Mouse (Mus musculus) MEL (cell line): ENCODE data around the gene Nuak2. TPM values are rescaled to one million over a fixed set of nuclear protein-coding genes. Genes with fewer than 3 reads are reported as not detected.

Experiments
- DNase-seq: peaks from one replicate; pipeline ENCODE4 v3.0.0; 2011; ENCODE audit warnings: low read depth, low spot score
- H3K27ac ChIP-seq: 2 replicates; pipeline ENCODE4 v1.5.1; 2012; ENCODE audit warnings: low read depth, mild to moderate bottlenecking, control low read depth, low read length, moderate library complexity; ENCODE audit not compliant: control insufficient read depth
- H3K27me3 ChIP-seq, 2 experiments: fragments of 150-350 bp in 1 of 2; sonication (generic) in 1 of 2; 2 replicates each; pipeline ENCODE4 v1.6.1; 2012; ENCODE audit warnings: low read length in 2 of 2, mild to moderate bottlenecking in 2 of 2, improper control_type of control experiment in 1 of 2, moderate library complexity in 1 of 2; ENCODE audit not compliant: insufficient read depth in 2 of 2, control insufficient read depth in 1 of 2
- H3K36me3 ChIP-seq, 2 experiments: 2 replicates each; pipeline ENCODE4 v1.6.1; 2012 to 2014; ENCODE audit warnings: low read length in 2 of 2, improper control_type of control experiment in 1 of 2, inconsistent platforms in 1 of 2, mild to moderate bottlenecking in 1 of 2; ENCODE audit not compliant: insufficient read depth in 2 of 2, control insufficient read depth in 1 of 2
- H3K4me1 ChIP-seq, 2 experiments: fragments of 150-350 bp in 1 of 2; sonication (generic) in 1 of 2; 2 replicates each; pipeline ENCODE4 v1.6.1; 2012; ENCODE audit warnings: low read length in 2 of 2, improper control_type of control experiment in 1 of 2, mild to moderate bottlenecking in 1 of 2; ENCODE audit not compliant: insufficient read depth in 2 of 2, control insufficient read depth in 1 of 2
- H3K4me3 ChIP-seq, 2 experiments: fragments of 150-350 bp in 1 of 2; sonication (generic) in 1 of 2; 2 replicates each; pipeline ENCODE4 v1.5.1; 2012; ENCODE audit warnings: low read depth in 2 of 2, low read length in 2 of 2, mild to moderate bottlenecking in 2 of 2, moderate library complexity in 2 of 2, control low read depth in 1 of 2, improper control_type of control experiment in 1 of 2; ENCODE audit not compliant: control insufficient read depth in 1 of 2, insufficient read depth in 1 of 2
- H3K79me2 ChIP-seq: 2 replicates; pipeline ENCODE4 v1.6.1; 2012; ENCODE audit warnings: mild to moderate bottlenecking, low read length, moderate library complexity; ENCODE audit not compliant: control insufficient read depth, poor library complexity, insufficient read depth
- H3K9ac ChIP-seq: 2 replicates; pipeline ENCODE4 v1.6.1; 2012; ENCODE audit warnings: low read depth, mild to moderate bottlenecking, control low read depth, low read length, moderate library complexity; ENCODE audit not compliant: control insufficient read depth, poor library complexity, severe bottlenecking
- H3K9me3 ChIP-seq: fragments of 150-350 bp; sonication (generic); replicated peaks from 2 replicates; pipeline ENCODE4 v1.6.1; 2012; ENCODE audit warnings: mild to moderate bottlenecking, low read length, improper control_type of control experiment, moderate library complexity; ENCODE audit not compliant: insufficient read depth
- CTCF ChIP-seq, 3 experiments: IDR thresholded peaks in 2 of 3; conservative IDR thresholded peaks in 1 of 3; 2 replicates each; pipeline ENCODE4 v1.5.1; 2011 to 2012; ENCODE audit warnings: low read length in 3 of 3, low read depth in 2 of 3, mild to moderate bottlenecking in 2 of 3, improper control_type of control experiment in 1 of 3, inconsistent platforms in 1 of 3, mixed read lengths in 1 of 3, moderate library complexity in 1 of 3; ENCODE audit not compliant: control insufficient read depth in 1 of 3, insufficient read depth in 1 of 3, poor library complexity in 1 of 3, severe bottlenecking in 1 of 3
- E2F4 ChIP-seq: IDR thresholded peaks from 2 replicates; pipeline ENCODE4 v1.6.1; 2011; ENCODE audit warnings: low read depth, low read length, improper control_type of control experiment, borderline replicate concordance
- EP300 ChIP-seq, 2 experiments: IDR thresholded peaks; 2 replicates each; pipeline ENCODE4 v1.6.1; 2011; ENCODE audit warnings: improper control_type of control experiment in 2 of 2, low read length in 2 of 2, low read depth in 1 of 2, mild to moderate bottlenecking in 1 of 2
- ETS1 ChIP-seq: IDR thresholded peaks from 2 replicates; pipeline ENCODE4 v1.6.1; 2012; ENCODE audit warnings: low read depth, mild to moderate bottlenecking, inconsistent platforms, low read length, improper control_type of control experiment, moderate library complexity
- GABPA ChIP-seq: IDR thresholded peaks from 2 replicates; pipeline ENCODE4 v1.6.1; 2012; ENCODE audit warnings: low read depth, mild to moderate bottlenecking, inconsistent platforms, low read length, improper control_type of control experiment, moderate library complexity
- GATA1 ChIP-seq: IDR thresholded peaks from 2 replicates; pipeline ENCODE4 v1.6.1; 2011; ENCODE audit warnings: low read depth, low read length, improper control_type of control experiment
- JUND ChIP-seq: IDR thresholded peaks from 2 replicates; pipeline ENCODE4 v1.6.1; 2011; ENCODE audit warnings: low read depth, mild to moderate bottlenecking, improper control_type of control experiment, low read length
- MAFK ChIP-seq: IDR thresholded peaks from 2 replicates; pipeline ENCODE4 v1.6.1; 2011; ENCODE audit warnings: low read depth, mild to moderate bottlenecking, low read length, improper control_type of control experiment, borderline replicate concordance
- MAX ChIP-seq: IDR thresholded peaks from 2 replicates; pipeline ENCODE4 v1.6.1; 2011; ENCODE audit warnings: low read length, improper control_type of control experiment
- MAZ ChIP-seq: IDR thresholded peaks from 2 replicates; pipeline ENCODE4 v1.6.1; 2012; ENCODE audit warnings: low read depth, mild to moderate bottlenecking, inconsistent platforms, low read length, improper control_type of control experiment
- MEF2A ChIP-seq: IDR thresholded peaks from 2 replicates; pipeline ENCODE4 v1.6.1; 2014; ENCODE audit warnings: low read depth, mild to moderate bottlenecking, inconsistent platforms, low read length, improper control_type of control experiment; ENCODE audit not compliant: poor library complexity, insufficient replicate concordance, severe bottlenecking; ENCODE audit errors: extremely low read depth
- MYC ChIP-seq: IDR thresholded peaks from 2 replicates; pipeline ENCODE4 v1.6.1; 2011; ENCODE audit warnings: low read depth, mild to moderate bottlenecking, low read length, improper control_type of control experiment, moderate library complexity
- POLR2A ChIP-seq, 2 experiments: IDR thresholded peaks; 2 replicates each; pipeline ENCODE4 v1.6.1; 2011 to 2012; ENCODE audit warnings: low read length in 2 of 2, mild to moderate bottlenecking in 2 of 2, control low read depth in 1 of 2, improper control_type of control experiment in 1 of 2, low read depth in 1 of 2, moderate library complexity in 1 of 2; ENCODE audit not compliant: control insufficient read depth in 1 of 2, insufficient read depth in 1 of 2, poor library complexity in 1 of 2
- POLR2AphosphoS2 ChIP-seq: IDR thresholded peaks from 2 replicates; pipeline ENCODE4 v1.6.1; 2011; ENCODE audit warnings: low read length, improper control_type of control experiment
- POLR2AphosphoS5 ChIP-seq: IDR thresholded peaks from 2 replicates; pipeline ENCODE4 v1.6.1; 2012; ENCODE audit warnings: low read depth, borderline replicate concordance, mild to moderate bottlenecking, inconsistent platforms, low read length, moderate library complexity, mixed read lengths
- RCOR1 ChIP-seq: IDR thresholded peaks from 2 replicates; pipeline ENCODE4 v1.6.1; 2012; ENCODE audit warnings: low read depth, mild to moderate bottlenecking, inconsistent platforms, low read length, improper control_type of control experiment
- SMC3 ChIP-seq: IDR thresholded peaks from 2 replicates; pipeline ENCODE4 v1.6.1; 2011; ENCODE audit warnings: low read depth, low read length, improper control_type of control experiment
- TBP ChIP-seq: IDR thresholded peaks from 2 replicates; pipeline ENCODE4 v1.8.0; 2011; ENCODE audit warnings: low read depth, low read length, improper control_type of control experiment
- USF1 ChIP-seq: IDR thresholded peaks from 2 replicates; pipeline ENCODE4 v1.6.1; 2014; ENCODE audit warnings: low read depth, mild to moderate bottlenecking, inconsistent platforms, low read length, improper control_type of control experiment, moderate library complexity
- USF2 ChIP-seq, 2 experiments: IDR thresholded peaks; 2 replicates each; pipeline ENCODE4 v1.6.1; 2011 to 2012; ENCODE audit warnings: improper control_type of control experiment in 2 of 2, low read length in 2 of 2, borderline replicate concordance in 1 of 2, inconsistent platforms in 1 of 2, low read depth in 1 of 2, mild to moderate bottlenecking in 1 of 2; ENCODE audit not compliant: insufficient read depth in 1 of 2
- ZNF384 ChIP-seq: IDR thresholded peaks from 2 replicates; pipeline ENCODE4 v1.6.1; 2012; ENCODE audit warnings: low read depth, mild to moderate bottlenecking, inconsistent platforms, low read length, improper control_type of control experiment
- polyA plus RNA-seq, 2 experiments: library from polyadenylated mRNA; stranded (reverse) in 1 of 2; unstranded in 1 of 2; fragments of >175 nt in 1 of 2; fragments of >200 nt in 1 of 2; gene quantifications; 2 replicates each; pipeline versions ENCODE4 v1.2.1 to v1.2.4; 2012; ENCODE audit warnings: low replicate concordance in 2 of 2, low read depth in 1 of 2; ENCODE audit not compliant: insufficient read length in 2 of 2, insufficient read depth in 1 of 2, missing spikeins in 1 of 2
- total RNA-seq: library from RNA; depleted of rRNA; stranded (reverse); fragments of 300-350 nt; gene quantifications from 2 replicates; pipeline ENCODE4 v1.2.3, GENCODE M21; 2012

The Nuak2 gene
- total and polyA plus RNA-seq, 3 experiments = 3.0 to 3.2 TPM; not detected in 1

- peak; percentile 27; the same call in 1 of the 2 replicates for TF ChIP-seq ETS1
- 0 out of 2 replicates have a peak, but pooled peaks have one; percentile 11 for TF ChIP-seq RCOR1
- TF ChIP-seq EP300 (IDR thresholded peaks at IDR 0.05; ENCODE audit: low read depth in 1 of 2, low read length in 2 of 2) = peak in 1 of 2 experiments; percentile 16; a peak in 2 of 4 replicates
- no peak for TF ChIP-seq POLR2AphosphoS2
- Histone ChIP-seq H3K27me3 (no peaks in the 10 kb centered on the region), H3K36me3 (peaks cover 0 to 30% of the 10 kb centered on the region in 2 experiments; a peak in 2 of 4 replicates), H3K79me2 (no peaks in the 10 kb centered on the region), H3K4me1 (peaks cover 23 to 41% of the 10 kb centered on the region in 2 experiments), H3K4me3 (no peak overlapping the region), H3K27ac (no peak overlapping the region), H3K9ac (no peak overlapping the region), H3K9me3 (no peaks in the 10 kb centered on the region)
- peak; percentile 37 for DNase-seq
Measured at GRCm38 (mm10) chr1:132377811-132378210, 61.9 kb downstream of the Nuak2 start.

GRCm38 (mm10) chr1:132380550-132381100 is 64.7 kb downstream of the Nuak2 start:
- H3K36me3 ChIP-seq = peaks cover 0 to 16% of the 10 kb centered on the region in 2 experiments; a peak in 2 of 4 replicates
- H3K27me3 ChIP-seq = no peaks in the 10 kb centered on the region
- TF ChIP-seq SMC3 = no peak
- no peak for TF ChIP-seq GATA1
- no peak for TF ChIP-seq JUND
- TF ChIP-seq TBP = no peak
- no peak for TF ChIP-seq USF2 (IDR thresholded peaks at IDR 0.05; ENCODE audit: borderline replicate concordance in 1 of 2, insufficient read depth in 1 of 2, low read depth in 1 of 2, low read length in 2 of 2)
- no peak for TF ChIP-seq EP300 (IDR thresholded peaks at IDR 0.05; ENCODE audit: low read depth in 1 of 2, low read length in 2 of 2)
- TF ChIP-seq E2F4 = no peak
- TF ChIP-seq POLR2A (IDR thresholded peaks at IDR 0.05; ENCODE audit: control insufficient read depth in 1 of 2, insufficient read depth in 1 of 2, low read depth in 1 of 2, low read length in 2 of 2, poor library complexity in 1 of 2) = no peak
- no peak for TF ChIP-seq MAZ
- TF ChIP-seq ETS1 = no peak
- TF ChIP-seq MAX = no peak
- no peak for TF ChIP-seq MEF2A
- no peak for TF ChIP-seq USF1
- TF ChIP-seq POLR2AphosphoS5 = no peak
- TF ChIP-seq CTCF (IDR thresholded peaks at IDR 0.05 in 2 of 3, conservative IDR thresholded peaks at IDR 0.05 in 1 of 3; ENCODE audit: control insufficient read depth in 1 of 3, insufficient read depth in 1 of 3, low read depth in 2 of 3, low read length in 3 of 3, poor library complexity in 1 of 3, severe bottlenecking in 1 of 3) = no peak
- TF ChIP-seq MAFK = no peak
- no peak for TF ChIP-seq ZNF384
- no peak for TF ChIP-seq GABPA
- no peak for TF ChIP-seq MYC
- TF ChIP-seq, all 39 proteins: peak for 0
- Histone ChIP-seq H3K79me2 (no peaks in the 10 kb centered on the region), H3K4me1 (peaks cover 21 to 28% of the 10 kb centered on the region in 2 experiments), H3K4me3 (no peak overlapping the region), H3K27ac (no peak overlapping the region), H3K9me3 (no peaks in the 10 kb centered on the region), H3K9ac (no peak overlapping the region)
- DNase-seq = no peak
